Mouse (Mus musculus): ENCODE measurements at regions not wholly inside any gene's neighbourhood (a gene's known extent, or its start where the extent isn't known, plus 50 kb on each side); places are given as distances from the start of the nearest gene placed in this dataset.
"Not testable (repeated sequence)": the region's sequence is repeated elsewhere in the genome, so short reads cannot be mapped to it uniquely, and the experiment has no call there.

- no peak overlapping the region for H3K4me3 ChIP-seq (replicated peaks; ENCODE audit: insufficient read depth, low read depth, low read length)
- no peaks in the 10 kb centered on the region for H3K4me1 ChIP-seq (ENCODE audit: control insufficient read depth, insufficient read depth, low read length)
- no peak for DNase-seq
- H3K27ac ChIP-seq (ENCODE audit: insufficient read depth, low read length) = no peak overlapping the region
- WGBS = 66% methylated on average over 3 of the region's 3 CpGs
- TF ChIP-seq POLR2A (IDR thresholded peaks at IDR 0.05; ENCODE audit: borderline replicate concordance, insufficient read depth, low read length) = no peak
- TF ChIP-seq CTCF (IDR thresholded peaks at IDR 0.05; ENCODE audit: borderline replicate concordance, insufficient read depth, low read depth, low read length) = no peak
- H3K27me3 ChIP-seq (ENCODE audit: control insufficient read depth, insufficient read depth, low read length) = no peaks in the 10 kb centered on the region
Observed at GRCm38 (mm10) chr8:7323067-7323675, 1337.9 kb downstream of the Efnb2 start.

- WGBS = 28% methylated on average over 12 of the region's 12 CpGs
- Histone ChIP-seq H3K4me3 (replicated peaks; ENCODE audit: insufficient read depth, low read depth, low read length) (no peak overlapping the region), H3K4me1 (ENCODE audit: control insufficient read depth, insufficient read depth, low read length) (no peaks in the 10 kb centered on the region), H3K27ac (ENCODE audit: insufficient read depth, low read length) (no peak overlapping the region), H3K27me3 (ENCODE audit: control insufficient read depth, insufficient read depth, low read length) (no peaks in the 10 kb centered on the region)
- no peak for DNase-seq
- TF ChIP-seq POLR2A (IDR thresholded peaks at IDR 0.05; ENCODE audit: borderline replicate concordance, insufficient read depth, low read length) = no peak
- no peak for TF ChIP-seq CTCF (IDR thresholded peaks at IDR 0.05; ENCODE audit: borderline replicate concordance, insufficient read depth, low read depth, low read length)
Observed at GRCm38 (mm10) chr8:7322376-7323066, 1338.5 kb downstream of the Efnb2 start.

- Histone ChIP-seq H3K4me3 (replicated peaks; ENCODE audit: insufficient read depth, low read depth, low read length) (no peak overlapping the region), H3K4me1 (ENCODE audit: control insufficient read depth, insufficient read depth, low read length) (no peaks in the 10 kb centered on the region), H3K27me3 (ENCODE audit: control insufficient read depth, insufficient read depth, low read length) (no peaks in the 10 kb centered on the region), H3K27ac (ENCODE audit: insufficient read depth, low read length) (no peak overlapping the region)
- WGBS = 87% methylated on average over 4 of the region's 4 CpGs
- no peak for DNase-seq
- TF ChIP-seq CTCF (IDR thresholded peaks at IDR 0.05; ENCODE audit: borderline replicate concordance, insufficient read depth, low read depth, low read length) (no peak), POLR2A (IDR thresholded peaks at IDR 0.05; ENCODE audit: borderline replicate concordance, insufficient read depth, low read length) (no peak)
Observed at GRCm38 (mm10) chr8:7316806-7317355, 1344.2 kb downstream of the Efnb2 start.

- Histone ChIP-seq H3K27ac (ENCODE audit: insufficient read depth, low read length) (no peak overlapping the region), H3K4me1 (ENCODE audit: control insufficient read depth, insufficient read depth, low read length) (no peaks in the 10 kb centered on the region), H3K27me3 (ENCODE audit: control insufficient read depth, insufficient read depth, low read length) (no peaks in the 10 kb centered on the region), H3K4me3 (replicated peaks; ENCODE audit: insufficient read depth, low read depth, low read length) (no peak overlapping the region)
- no peak for DNase-seq
- WGBS = 70% methylated on average over 2 of the region's 2 CpGs
- TF ChIP-seq POLR2A (IDR thresholded peaks at IDR 0.05; ENCODE audit: borderline replicate concordance, insufficient read depth, low read length) = no peak
- TF ChIP-seq CTCF (IDR thresholded peaks at IDR 0.05; ENCODE audit: borderline replicate concordance, insufficient read depth, low read depth, low read length) = no peak
Observed at GRCm38 (mm10) chr8:7309239-7309638, 1351.8 kb downstream of the Efnb2 start.

- no peak for TF ChIP-seq POLR2A (IDR thresholded peaks at IDR 0.05; ENCODE audit: borderline replicate concordance, insufficient read depth, low read length)
- no peak overlapping the region for H3K27ac ChIP-seq (ENCODE audit: insufficient read depth, low read length)
- H3K27me3 ChIP-seq (ENCODE audit: control insufficient read depth, insufficient read depth, low read length) = no peaks in the 10 kb centered on the region
- H3K4me3 ChIP-seq (replicated peaks; ENCODE audit: insufficient read depth, low read depth, low read length) = no peak overlapping the region
- 70% methylated on average over 7 of the region's 7 CpGs for WGBS
- no peak for DNase-seq
- no peaks in the 10 kb centered on the region for H3K4me1 ChIP-seq (ENCODE audit: control insufficient read depth, insufficient read depth, low read length)
Observed at GRCm38 (mm10) chr8:7289361-7289760, 1371.7 kb downstream of the Efnb2 start.

GRCm38 (mm10) chr8:7286581-7286980, 1374.5 kb downstream of the Efnb2 start:
- no peak overlapping the region for H3K27ac ChIP-seq (ENCODE audit: insufficient read depth, low read length)
- no peak for TF ChIP-seq CTCF (IDR thresholded peaks at IDR 0.05; ENCODE audit: borderline replicate concordance, insufficient read depth, low read depth, low read length)
- no peak for TF ChIP-seq POLR2A (IDR thresholded peaks at IDR 0.05; ENCODE audit: borderline replicate concordance, insufficient read depth, low read length)
- no peak for DNase-seq
- no peaks in the 10 kb centered on the region for H3K27me3 ChIP-seq (ENCODE audit: control insufficient read depth, insufficient read depth, low read length)
- no peak overlapping the region for H3K4me3 ChIP-seq (replicated peaks; ENCODE audit: insufficient read depth, low read depth, low read length)
- no peaks in the 10 kb centered on the region for H3K4me1 ChIP-seq (ENCODE audit: control insufficient read depth, insufficient read depth, low read length)
- 91% methylated on average over 1 of the region's 1 CpGs for WGBS

- H3K4me1 ChIP-seq (ENCODE audit: control insufficient read depth, insufficient read depth, low read length) = no peaks in the 10 kb centered on the region
- WGBS = 73% methylated on average over 3 of the region's 3 CpGs
- TF ChIP-seq POLR2A (IDR thresholded peaks at IDR 0.05; ENCODE audit: borderline replicate concordance, insufficient read depth, low read length) = no peak
- no peak for TF ChIP-seq CTCF (IDR thresholded peaks at IDR 0.05; ENCODE audit: borderline replicate concordance, insufficient read depth, low read depth, low read length)
Observed at GRCm38 (mm10) chr8:7267406-7267805, 1393.6 kb downstream of the Efnb2 start.

GRCm38 (mm10) chr8:7254336-7254735, 1406.7 kb downstream of the Efnb2 start:
- H3K4me3 ChIP-seq (replicated peaks; ENCODE audit: insufficient read depth, low read depth, low read length); H3K27ac ChIP-seq (ENCODE audit: insufficient read depth, low read length); DNase-seq; H3K27me3 ChIP-seq (ENCODE audit: control insufficient read depth, insufficient read depth, low read length); H3K4me1 ChIP-seq (ENCODE audit: control insufficient read depth, insufficient read depth, low read length): not testable (repeated sequence)
- WGBS = 88% methylated on average over 9 of the region's 9 CpGs

More at GRCm38 (mm10) chr8:7267406-7267805, 1393.6 kb downstream of the Efnb2 start:
- H3K27ac ChIP-seq (ENCODE audit: insufficient read depth, low read length) = no peak overlapping the region
- H3K27me3 ChIP-seq (ENCODE audit: control insufficient read depth, insufficient read depth, low read length) = no peaks in the 10 kb centered on the region
- no peak overlapping the region for H3K4me3 ChIP-seq (replicated peaks; ENCODE audit: insufficient read depth, low read depth, low read length)
- no peak for DNase-seq

Data from cerebellum, adult 2 months (tissue).